ENCODE assay signal across 14 mouse cellular contexts in the genomic region with DNA sequence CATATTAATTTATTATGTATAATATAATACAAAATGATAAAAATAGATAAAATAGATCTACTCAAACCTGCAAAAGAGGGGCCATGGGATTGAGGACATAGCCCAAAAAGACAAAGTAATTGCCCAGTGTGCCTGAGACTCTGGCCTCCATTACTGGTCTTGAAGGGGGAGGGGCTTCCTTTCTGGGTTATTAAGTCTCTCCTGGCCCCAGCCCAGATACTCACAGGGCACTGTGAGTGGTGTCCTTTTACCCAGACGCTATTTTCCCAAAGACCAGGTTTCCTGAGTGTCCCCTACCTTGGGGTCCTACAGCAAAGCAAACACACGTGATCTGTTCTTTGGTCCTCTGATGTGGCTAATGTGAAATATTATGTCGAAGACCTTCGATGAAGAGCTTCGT. TPM values are rescaled to one million over a fixed set of nuclear protein-coding genes. Genes with fewer than 3 reads are reported as not detected.
A peak's percentile ranks its signal among the peaks of the same experiment; 100 is the strongest.
DNase-seq lines count a peak whose midpoint lies in the region; ATAC-seq and TF ChIP-seq lines count a peak whose summit lies in the region.
"Had no signal": no experiment of that assay in that cellular context is flagged by ENCODE, and none has a peak within 500 bp of the region (broad histone marks: within the 10 kb centered on the region; RNA-seq: fewer than 3 reads in every experiment).

No protein-coding gene starts in this region.

- TF ChIP-seq CTCF in forebrain, postnatal 0 days (IDR thresholded peaks at IDR 0.05; ENCODE audit: low read depth): no peak
- TF ChIP-seq CTCF in left cerebral cortex, adult 2 months (IDR thresholded peaks at IDR 0.05): no peak

- peaks cover 12% of the 10 kb centered on the region; the same call in 1 of the 2 replicates for H3K4me1 ChIP-seq in forebrain, postnatal 0 days (ENCODE audit: insufficient read depth)
- peaks cover 20% of the 10 kb centered on the region for H3K4me1 ChIP-seq in forebrain, embryonic 10.5 days

- intact Hi-C loops in left cerebral cortex, adult 2 months (cut with DNase I): no loop called here
- intact Hi-C loops in left cerebral cortex, postnatal 10 days (cut with DNase I): no loop called here

- WGBS in forebrain, postnatal 0 days: 80% methylated on average over 5 of the region's 5 CpGs
- WGBS in forebrain, embryonic 10.5 days: 82% methylated on average over 5 of the region's 5 CpGs

- H3K36me3 ChIP-seq in forebrain, postnatal 0 days (ENCODE audit: insufficient read depth): no peaks in the 10 kb centered on the region
- H3K36me3 ChIP-seq in forebrain, embryonic 10.5 days (replicated peaks): no peaks in the 10 kb centered on the region
- H3K36me3 ChIP-seq: neural tube, embryonic 12.5 days had no signal

- no peak for DNase-seq in forebrain, postnatal 0 days
- no peak for DNase-seq in forebrain, embryonic 10.5 days (ENCODE audit: extremely low spot score, low spot score)
- DNase-seq in left cerebral cortex, adult 2 months (ENCODE audit: extremely low spot score in 1 of 2, low spot score in 2 of 2): no peak
- no peak for DNase-seq in left cerebral cortex, postnatal 10 days (ENCODE audit: extremely low spot score in 1 of 2, low spot score in 2 of 2)
- DNase-seq in retina, postnatal 1 day: peak; percentile 34
- DNase-seq in retina, embryonic 14.5 days (ENCODE audit: low spot score): no peak
- DNase-seq: kidney, adult 2 months; layer of hippocampus, adult 9-11 months; liver; liver, postnatal 0 days; thymus, postnatal 25 days had no signal

- no peak overlapping the region for H3K27ac ChIP-seq in forebrain, postnatal 0 days (ENCODE audit: low read depth, low read length)
- H3K27ac ChIP-seq in forebrain, embryonic 10.5 days: no peak overlapping the region
- peak overlapping the region; percentile 99 for H3K27ac ChIP-seq in left cerebral cortex, adult 2 months
- H3K27ac ChIP-seq: macrophage; neural tube, embryonic 12.5 days had no signal

- no peaks in the 10 kb centered on the region for H3K27me3 ChIP-seq in forebrain, postnatal 0 days (ENCODE audit: insufficient read depth, low read length)
- H3K27me3 ChIP-seq in forebrain, embryonic 10.5 days (ENCODE audit: poor library complexity, severe bottlenecking): peaks cover 42% of the 10 kb centered on the region

- H3K9ac ChIP-seq in forebrain, postnatal 0 days: no peak overlapping the region

- peak overlapping the region; percentile 92; the same call in 1 of the 2 replicates for H3K4me2 ChIP-seq in forebrain, postnatal 0 days (ENCODE audit: low read depth)

- no peak for ATAC-seq in forebrain, postnatal 0 days
- ATAC-seq in erythroblast, adult 5-6 weeks (replicated peaks; ENCODE audit: low FRiP score, poor library complexity, severe bottlenecking): no peak
- ATAC-seq: liver, postnatal 0 days had no signal

- no peak overlapping the region for H3K4me3 ChIP-seq in forebrain, postnatal 0 days (ENCODE audit: low read depth, low read length)
- no peak overlapping the region for H3K4me3 ChIP-seq in forebrain, embryonic 10.5 days
- H3K4me3 ChIP-seq in left cerebral cortex, adult 2 months: peak overlapping the region; percentile 90

- H3K9me3 ChIP-seq in forebrain, postnatal 0 days (ENCODE audit: low read length): no peaks in the 10 kb centered on the region
- no peaks in the 10 kb centered on the region for H3K9me3 ChIP-seq in forebrain, embryonic 10.5 days
- H3K9me3 ChIP-seq: neural tube, embryonic 12.5 days had no signal

RNA-seq across cellular contexts. Expression of gene Larp6, which starts 0.8 kb away (rescaled TPM):
- total RNA-seq in forebrain, postnatal 0 days (2014; rRNA removed): 31.2 and 34.4 TPM in 2 replicates
- 22.0 and 23.8 TPM in 2 replicates for polyA plus RNA-seq in forebrain, postnatal 0 days (2015; fragmentation: Nextera tagmentation; extraction: Ambion mirVana)
- polyA plus RNA-seq in forebrain, embryonic 10.5 days (2016; fragmentation: Nextera tagmentation; extraction: Ambion mirVana): 0.74 and 0.82 TPM in 2 replicates
- 10 to 100 TPM; 37.8 to 39.0 TPM for total RNA-seq in left cerebral cortex, adult 2 months (2021)
- total RNA-seq in left cerebral cortex, postnatal 10 days (2021): 10 to 100 TPM; 32.2 to 34.1 TPM
- not detected in 2 replicates for total RNA-seq in erythroblast, adult 5-6 weeks (2015; ENCODE audit: low replicate concordance)
- not detected in 2 replicates for total RNA-seq in erythroblast, adult 5-6 weeks (2017; ENCODE audit: low replicate concordance)

RNA-seq across cellular contexts. Expression of gene Lrrc49, which starts 24.1 kb away (rescaled TPM):
- total RNA-seq in forebrain, postnatal 0 days (2014; rRNA removed): 85.5 and 85.6 TPM in 2 replicates
- 64.3 and 69.6 TPM in 2 replicates for polyA plus RNA-seq in forebrain, postnatal 0 days (2015; fragmentation: Nextera tagmentation; extraction: Ambion mirVana)
- polyA plus RNA-seq in forebrain, embryonic 10.5 days (2016; fragmentation: Nextera tagmentation; extraction: Ambion mirVana): 29.7 and 31.7 TPM in 2 replicates
- 10 to 100 TPM; 86.7 to 94.7 TPM for total RNA-seq in left cerebral cortex, adult 2 months (2021)
- 10 to 100 TPM; 71.6 to 71.7 TPM for total RNA-seq in left cerebral cortex, postnatal 10 days (2021)
- not detected in 2 replicates for total RNA-seq in erythroblast, adult 5-6 weeks (2015; ENCODE audit: low replicate concordance)
- total RNA-seq in erythroblast, adult 5-6 weeks (2017; ENCODE audit: low replicate concordance): 0.84 and 1.4 TPM in 2 replicates

Comparison
In these comparisons a context has a peak if more than half of its experiments do, and no peak if none do; other contexts are left out.
1. RNA of gene Larp6, which starts 0.8 kb away (total RNA-seq): 37.8 to 39.0 TPM in left cerebral cortex, adult 2 months, 31.2 to 34.4 TPM in forebrain, postnatal 0 days and 32.2 to 34.1 TPM in left cerebral cortex, postnatal 10 days; not detected in erythroblast, adult 5-6 weeks; every median in the first group is over 10 times any median in the second.
2. RNA of gene Lrrc49, which starts 24.1 kb away (total RNA-seq): 86.7 to 94.7 TPM in left cerebral cortex, adult 2 months, 85.5 to 85.6 TPM in forebrain, postnatal 0 days and 71.6 to 71.7 TPM in left cerebral cortex, postnatal 10 days; 0.84 to 1.4 TPM in erythroblast, adult 5-6 weeks; every median in the first group is over 10 times any median in the second.